Mouse (Mus musculus): ENCODE data around the gene Sytl3. TPM values are rescaled to one million over a fixed set of nuclear protein-coding genes. Genes with fewer than 3 reads are reported as not detected.
"Not testable (repeated sequence)": the region's sequence is repeated elsewhere in the genome, so short reads cannot be mapped to it uniquely, and the experiment has no call there.

Gene Sytl3
- polyA plus RNA-seq (2012; rRNA removed), result 0.04 and 0.30 TPM in 2 replicates

DNA sequence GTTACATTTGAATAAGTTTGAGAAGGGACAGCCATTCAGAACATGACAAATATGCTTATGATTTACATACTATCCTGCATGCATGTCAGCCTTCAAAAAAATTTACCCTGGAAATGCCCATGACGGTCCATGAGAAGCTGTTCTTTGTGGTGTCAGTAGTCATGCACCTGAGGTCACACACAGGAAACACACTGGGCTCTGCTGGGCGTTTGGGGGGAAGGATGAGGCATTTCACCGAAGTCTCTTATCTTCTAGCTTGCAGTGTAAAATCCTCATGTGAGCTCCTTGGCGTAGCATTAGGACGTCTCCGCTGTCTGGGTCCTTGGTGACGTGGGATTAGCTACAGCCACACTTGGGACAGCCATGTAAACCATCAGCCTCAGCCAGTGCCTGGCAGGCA, at the start of gene Sytl3:
Gene Sytl3 (plus strand): TSS at position 293 of the 400 bp plus-strand sequence.
- DNase-seq (ENCODE audit: extremely low spot score in 1 of 2, low spot score in 1 of 2), result not testable (repeated sequence)

DNA sequence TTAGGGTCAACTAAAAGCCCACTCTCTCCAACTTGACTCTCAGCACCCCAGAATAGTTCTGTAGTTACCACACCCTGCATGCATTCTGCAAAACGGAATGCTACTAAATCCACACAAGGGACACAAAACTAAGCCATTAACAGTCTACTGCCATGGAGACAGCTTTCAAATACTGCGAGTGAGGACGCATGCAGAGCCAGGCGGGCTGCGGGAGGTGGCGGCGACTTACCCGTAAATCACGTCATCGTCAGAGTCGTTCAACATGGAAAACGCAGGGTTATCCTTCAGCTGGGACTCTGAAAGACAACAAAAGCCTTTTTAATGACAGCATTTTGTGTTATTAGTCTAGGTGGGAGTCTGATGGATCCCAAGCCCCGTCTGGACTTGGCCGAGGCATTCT, 45.4 kb upstream of the Sytl3 start:
- not testable (repeated sequence) for DNase-seq (ENCODE audit: extremely low spot score in 1 of 2, low spot score in 1 of 2)

DNA sequence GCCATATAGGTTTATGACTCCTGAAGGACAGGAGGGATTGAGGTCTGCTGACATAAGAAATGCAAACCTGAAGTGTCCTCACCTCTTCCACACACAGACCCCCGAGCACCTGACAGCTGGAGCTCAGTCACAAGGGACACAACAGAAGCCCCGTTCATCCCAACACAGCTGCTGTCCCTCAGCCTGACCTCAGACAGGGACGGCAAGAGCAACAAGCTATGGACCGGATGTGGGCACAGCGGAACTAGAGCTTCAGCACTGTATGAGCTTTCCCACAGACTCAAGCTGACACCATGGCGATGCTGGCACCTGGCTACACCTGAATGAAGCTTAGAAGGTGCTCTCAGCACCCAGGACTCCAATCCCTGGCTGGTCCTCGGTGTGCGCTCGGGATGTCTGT, 44.6 kb upstream of the Sytl3 start:
- not testable (repeated sequence) for DNase-seq (ENCODE audit: extremely low spot score in 1 of 2, low spot score in 1 of 2)

DNA sequence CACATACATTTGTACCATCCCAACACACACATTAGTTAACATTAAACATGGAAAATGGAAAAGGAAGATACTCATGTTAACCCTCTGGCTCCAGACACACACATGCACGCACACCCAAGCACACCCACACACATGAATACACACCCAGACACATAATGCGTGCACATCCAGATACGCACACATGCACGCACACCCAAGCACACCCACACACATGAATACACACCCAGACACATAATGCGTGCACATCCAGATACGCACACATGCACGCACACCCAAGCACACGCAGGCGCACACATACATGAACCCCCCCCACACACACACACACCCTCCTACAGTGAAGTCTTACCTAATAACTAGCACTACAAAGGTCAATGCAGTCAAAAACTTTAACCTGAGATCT, 42.2 kb upstream of the Sytl3 start:
- DNase-seq (ENCODE audit: extremely low spot score in 1 of 2, low spot score in 1 of 2), result not testable (repeated sequence)

DNA sequence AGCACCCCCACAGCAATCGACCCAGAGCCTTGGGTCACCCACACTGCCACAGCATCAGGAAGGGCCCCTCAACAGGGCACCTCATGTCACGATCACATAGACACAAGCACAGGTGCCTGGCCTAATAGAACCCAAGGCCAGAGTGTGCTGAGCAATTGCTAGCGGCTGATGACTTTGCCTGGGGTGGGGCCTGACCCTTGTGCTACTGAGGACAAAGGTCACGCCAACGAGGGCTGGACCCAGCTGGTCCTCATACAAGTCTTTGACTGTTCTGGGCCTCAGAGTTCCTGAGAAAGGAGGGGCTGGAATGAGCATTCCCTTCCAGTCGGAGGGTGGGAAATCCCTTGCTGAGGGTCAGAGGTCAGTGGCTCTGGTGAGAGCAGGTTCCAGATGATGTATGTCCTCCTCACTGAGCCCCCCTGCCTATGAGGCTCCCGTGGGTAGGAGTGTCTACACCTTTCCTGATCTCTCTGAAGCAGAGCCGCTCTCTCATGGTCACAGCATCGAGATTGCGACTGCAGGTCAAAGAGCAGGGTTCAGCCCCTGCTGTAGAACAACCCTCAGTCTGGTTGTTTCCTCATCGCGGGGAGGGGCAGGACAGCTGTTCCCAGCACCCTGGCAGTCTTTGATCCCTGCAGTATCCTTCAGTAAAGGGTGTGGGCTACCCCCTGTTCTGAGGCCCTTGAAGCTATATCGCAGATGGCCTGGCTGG, 41.0 kb upstream of the Sytl3 start:
- not testable (repeated sequence) for DNase-seq (ENCODE audit: extremely low spot score in 1 of 2, low spot score in 1 of 2)

DNA sequence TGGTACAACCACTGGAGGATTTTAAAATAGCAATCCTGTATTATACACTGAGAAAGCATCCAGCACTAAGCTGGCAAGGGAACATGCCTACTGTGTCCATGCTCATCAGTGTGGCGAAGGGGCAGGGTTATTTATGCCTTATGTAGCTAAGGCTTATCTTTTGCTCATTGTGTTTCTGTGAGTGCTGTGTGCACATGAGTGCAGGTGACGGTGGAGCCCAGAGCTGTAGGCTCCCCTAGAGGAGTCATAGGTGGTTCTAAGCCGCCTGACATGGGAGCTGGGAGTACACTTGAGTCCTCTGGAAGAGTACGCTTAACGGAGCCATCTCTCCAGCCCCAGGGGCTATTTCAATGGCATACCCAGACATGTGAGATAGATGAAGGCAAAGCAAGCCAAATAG, 39.6 kb upstream of the Sytl3 start:
- DNase-seq (ENCODE audit: extremely low spot score in 1 of 2, low spot score in 1 of 2), result not testable (repeated sequence)

DNA sequence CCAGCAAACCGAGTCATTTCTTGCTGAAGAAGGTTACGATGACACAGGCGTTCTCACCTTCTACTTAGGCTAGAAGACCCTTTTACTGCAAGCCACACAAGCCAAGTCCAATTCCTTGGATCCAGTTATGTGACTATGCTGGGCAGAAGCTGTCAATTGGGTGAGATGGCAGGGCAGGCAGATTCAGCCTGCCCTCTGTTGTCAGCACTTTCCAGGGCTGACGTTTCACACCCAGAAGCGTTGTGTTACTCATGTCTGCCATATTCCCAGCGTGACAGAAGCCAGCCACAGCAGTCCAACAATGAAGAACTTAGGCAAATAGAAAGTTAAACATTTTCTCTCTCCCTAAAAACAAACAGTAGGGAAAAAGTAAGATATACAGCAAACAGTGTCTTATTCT, 38.9 kb upstream of the Sytl3 start:
- not testable (repeated sequence) for DNase-seq (ENCODE audit: extremely low spot score in 1 of 2, low spot score in 1 of 2)

DNA sequence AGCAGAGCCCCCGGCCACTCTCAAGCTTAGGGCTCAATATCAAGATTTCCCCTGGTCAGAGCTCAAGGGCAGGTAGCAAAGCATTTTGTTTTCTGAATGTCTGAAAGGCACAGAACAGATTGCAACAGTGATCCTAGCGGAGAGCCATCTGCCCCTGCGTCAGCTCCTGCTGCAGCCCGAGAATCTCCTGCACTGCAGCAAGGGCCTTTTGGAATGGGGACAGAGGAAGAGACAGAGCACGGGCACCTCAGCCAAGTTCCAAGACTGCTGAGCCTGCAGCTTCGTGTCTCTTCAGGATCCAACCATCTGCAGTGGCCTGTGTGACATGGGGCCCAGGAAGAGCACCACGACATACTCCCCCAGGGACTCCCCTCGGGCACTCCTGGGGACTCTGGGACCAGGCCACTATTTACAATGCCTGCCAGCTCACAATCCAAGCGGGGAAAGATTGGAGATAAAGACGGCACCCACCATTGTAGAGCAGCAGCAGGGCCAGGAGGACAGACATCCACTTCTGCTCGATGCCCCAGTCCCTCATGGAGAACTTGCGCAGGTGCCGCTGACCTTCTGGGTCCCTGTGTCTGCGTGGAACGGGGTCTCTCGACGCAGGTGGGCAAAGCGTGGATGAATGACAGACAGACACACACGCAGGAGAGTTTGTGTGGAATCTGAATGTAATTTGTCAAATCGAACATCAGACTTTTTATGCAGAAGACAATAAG, 38.0 kb upstream of the Sytl3 start:
- not testable (repeated sequence) for DNase-seq (ENCODE audit: extremely low spot score in 1 of 2, low spot score in 1 of 2)

DNA sequence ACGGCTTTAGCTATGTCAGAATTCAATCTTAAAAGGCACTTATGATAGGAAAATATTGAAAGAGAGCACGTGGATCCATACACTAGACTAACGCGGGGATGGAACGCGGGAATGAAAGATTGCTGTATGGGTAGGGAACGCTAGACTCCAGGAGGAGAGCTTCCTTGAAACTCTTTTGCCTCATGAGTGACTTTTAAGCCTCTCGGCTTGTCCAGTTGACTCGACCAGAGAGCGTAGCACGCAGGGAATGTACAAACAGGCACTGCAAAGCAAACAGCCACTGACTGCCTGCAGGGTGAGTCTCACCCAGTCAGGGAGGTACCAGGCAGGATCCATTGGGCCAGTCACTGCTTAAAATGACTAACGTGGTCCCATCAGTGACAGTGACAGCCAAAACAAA, 36.9 kb upstream of the Sytl3 start:
- DNase-seq (ENCODE audit: extremely low spot score in 1 of 2, low spot score in 1 of 2), result not testable (repeated sequence)

DNA sequence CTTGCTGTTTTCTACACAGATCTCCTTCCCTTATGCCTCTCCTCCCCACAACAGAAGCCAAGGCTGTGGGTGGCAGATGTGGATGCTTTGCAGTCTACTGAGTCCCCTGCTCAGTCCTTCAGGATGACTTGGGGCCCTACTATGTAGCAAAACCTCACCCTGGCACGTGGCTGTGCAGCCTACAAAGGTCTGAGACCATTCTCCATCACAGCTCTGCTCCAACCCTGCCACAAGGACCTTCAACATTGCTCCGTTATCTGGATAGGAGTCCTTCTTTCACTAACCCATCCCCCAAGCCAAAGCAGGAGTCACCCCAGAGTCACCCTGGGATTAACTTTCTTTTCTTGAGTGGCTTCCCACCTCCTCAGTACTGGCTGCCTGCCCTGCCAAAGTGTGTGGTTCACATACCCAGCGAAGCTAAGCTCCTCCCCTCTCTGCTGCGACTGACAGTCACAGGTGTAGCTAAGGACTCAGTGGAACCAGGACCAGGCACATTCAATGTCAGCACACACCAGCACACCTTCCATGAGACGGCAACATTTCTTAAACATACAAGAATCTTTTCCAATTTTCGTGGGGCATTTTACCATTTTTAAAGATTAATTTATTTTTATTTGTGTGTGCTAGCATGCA, 33.9 kb upstream of the Sytl3 start:
- not testable (repeated sequence) for DNase-seq (ENCODE audit: extremely low spot score in 1 of 2, low spot score in 1 of 2)

DNA sequence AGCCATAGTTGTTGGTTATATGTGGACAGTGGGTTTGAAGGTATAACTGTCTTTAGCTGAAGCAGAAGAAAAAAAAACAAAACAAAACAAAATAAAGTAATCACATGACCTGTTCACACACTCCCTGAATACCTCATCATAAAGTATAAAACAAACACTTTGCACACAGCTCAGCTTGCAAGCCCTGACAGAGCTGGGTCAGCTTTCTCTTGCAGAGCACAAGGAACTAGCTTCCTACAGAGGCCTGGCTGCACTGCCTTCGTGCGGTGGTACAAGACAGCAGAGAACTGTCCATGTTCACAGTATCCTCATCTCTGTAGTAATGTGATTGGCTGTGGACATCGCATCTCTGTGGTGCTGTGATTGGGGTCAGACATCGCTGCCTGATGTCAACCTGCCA, 28.5 kb upstream of the Sytl3 start:
- not testable (repeated sequence) for DNase-seq (ENCODE audit: extremely low spot score in 1 of 2, low spot score in 1 of 2)

DNA sequence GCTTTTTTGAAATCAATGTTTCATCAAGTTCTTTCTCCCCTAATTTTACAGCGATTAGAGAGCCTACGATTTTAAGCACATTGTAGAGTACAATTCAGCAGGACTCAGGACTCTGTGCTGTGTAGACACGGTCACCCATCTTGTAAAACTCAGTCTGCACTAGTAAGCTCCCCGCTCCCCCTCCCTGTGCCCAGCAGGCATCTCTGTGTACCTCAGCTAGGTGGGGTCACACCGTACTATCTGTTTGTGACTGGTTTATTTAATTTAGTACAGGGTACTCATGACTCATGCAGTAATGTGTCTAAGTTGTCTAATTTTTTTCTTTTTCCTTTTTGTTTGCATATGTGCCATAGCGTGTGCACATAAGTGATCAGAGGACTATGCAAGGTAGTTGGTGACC, 26.0 kb upstream of the Sytl3 start:
- DNase-seq (ENCODE audit: extremely low spot score in 1 of 2, low spot score in 1 of 2), result not testable (repeated sequence)

DNA sequence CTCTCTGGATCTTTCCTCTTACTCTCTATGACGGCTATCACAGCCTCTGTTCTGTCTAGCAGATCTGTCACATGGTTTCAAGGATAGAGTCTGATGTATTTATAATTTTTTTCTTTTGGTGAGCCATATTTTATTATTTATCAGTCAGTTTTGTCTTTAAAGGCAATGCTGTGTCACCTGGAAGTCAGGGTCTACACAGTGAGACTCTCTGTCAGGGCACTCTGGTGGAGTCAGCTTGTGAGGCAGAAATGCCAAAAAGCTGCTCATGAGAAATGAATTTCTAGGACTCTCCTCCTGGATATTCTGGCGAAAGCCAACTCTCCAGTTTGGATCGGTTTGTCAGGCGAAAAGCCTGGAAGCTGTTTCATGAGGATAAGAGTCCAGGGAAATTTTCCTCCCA, 23.1 kb upstream of the Sytl3 start:
- not testable (repeated sequence) for DNase-seq (ENCODE audit: extremely low spot score in 1 of 2, low spot score in 1 of 2)

DNA sequence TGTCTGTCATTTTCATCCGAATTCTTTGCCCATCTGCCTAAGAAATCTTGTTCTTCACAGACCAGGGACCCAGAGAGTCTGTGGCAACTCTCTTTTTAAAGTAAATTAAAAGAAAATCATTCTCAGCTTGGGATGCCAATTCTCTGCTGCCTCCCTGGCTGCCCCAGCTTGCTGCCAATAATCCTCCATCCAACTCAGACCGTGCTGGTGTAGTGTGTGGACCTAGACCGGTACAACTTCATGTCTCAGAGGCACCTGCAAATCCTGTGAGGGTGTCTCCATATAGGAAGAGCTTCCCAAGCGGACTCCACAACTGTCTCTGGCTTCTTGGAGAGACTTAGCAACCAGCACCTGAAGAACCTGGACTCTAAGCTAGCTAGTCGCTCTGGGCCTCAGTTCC, 22.0 kb upstream of the Sytl3 start:
- no peak for DNase-seq (ENCODE audit: extremely low spot score in 1 of 2, low spot score in 1 of 2)

DNA sequence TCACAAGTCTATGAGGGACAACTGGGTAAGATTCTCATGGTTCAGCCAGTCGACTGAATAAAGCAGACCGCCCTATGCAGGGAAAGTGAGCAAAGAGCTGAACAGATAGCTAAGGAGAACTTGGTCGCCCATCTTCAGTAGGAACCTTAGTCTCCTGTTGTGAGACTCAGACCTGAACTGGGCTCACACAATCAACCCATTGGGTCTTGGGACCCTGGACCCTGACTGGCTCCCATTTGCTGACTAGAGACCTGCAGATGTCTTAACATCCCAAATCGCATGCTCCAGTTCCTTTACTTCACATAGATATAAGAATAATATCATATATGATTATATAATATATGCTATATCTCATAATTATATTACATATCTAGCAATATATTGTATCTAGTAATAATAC, 21.5 kb upstream of the Sytl3 start:
- DNase-seq (ENCODE audit: extremely low spot score in 1 of 2, low spot score in 1 of 2), result not testable (repeated sequence)

DNA sequence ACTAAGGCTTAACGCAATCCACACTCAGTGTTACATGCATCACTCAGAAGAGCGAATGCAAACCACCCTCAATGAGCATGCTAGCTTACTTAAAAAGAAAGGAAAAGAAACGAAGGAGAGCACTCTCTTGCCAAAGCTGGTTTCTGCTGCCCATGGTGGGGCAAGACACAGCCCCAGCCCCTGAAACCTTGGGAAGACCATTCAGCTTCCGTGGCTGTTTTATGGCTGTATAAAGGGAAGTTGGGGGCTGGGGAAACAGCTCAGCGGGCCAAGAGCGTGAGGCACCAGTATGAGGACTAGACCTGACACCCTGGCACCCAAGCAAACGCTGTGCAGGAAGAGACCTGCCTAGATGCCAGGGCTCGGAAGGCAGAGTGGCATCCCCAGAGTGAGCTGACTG, 20.4 kb upstream of the Sytl3 start:
- not testable (repeated sequence) for DNase-seq (ENCODE audit: extremely low spot score in 1 of 2, low spot score in 1 of 2)

DNA sequence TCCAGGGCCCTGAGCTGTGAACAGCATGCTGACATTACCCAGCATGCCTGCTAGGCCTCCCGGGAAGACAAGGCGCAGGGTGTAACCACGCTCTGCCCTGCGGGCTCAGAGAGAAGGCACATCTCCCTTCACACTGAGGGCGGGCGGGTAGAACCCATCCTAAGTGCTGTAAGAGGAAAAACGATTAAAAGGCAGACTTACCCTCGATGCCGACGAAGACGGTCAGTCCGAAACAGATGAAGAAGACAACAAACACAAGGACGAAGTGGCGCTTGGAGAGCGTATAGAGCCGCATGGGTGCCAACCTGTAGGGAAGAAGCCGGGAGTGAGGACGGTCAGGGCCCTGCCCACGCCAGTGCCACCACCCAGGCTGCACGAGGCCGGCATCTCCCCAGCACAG, 19.4 kb upstream of the Sytl3 start:
- not testable (repeated sequence) for DNase-seq (ENCODE audit: extremely low spot score in 1 of 2, low spot score in 1 of 2)

DNA sequence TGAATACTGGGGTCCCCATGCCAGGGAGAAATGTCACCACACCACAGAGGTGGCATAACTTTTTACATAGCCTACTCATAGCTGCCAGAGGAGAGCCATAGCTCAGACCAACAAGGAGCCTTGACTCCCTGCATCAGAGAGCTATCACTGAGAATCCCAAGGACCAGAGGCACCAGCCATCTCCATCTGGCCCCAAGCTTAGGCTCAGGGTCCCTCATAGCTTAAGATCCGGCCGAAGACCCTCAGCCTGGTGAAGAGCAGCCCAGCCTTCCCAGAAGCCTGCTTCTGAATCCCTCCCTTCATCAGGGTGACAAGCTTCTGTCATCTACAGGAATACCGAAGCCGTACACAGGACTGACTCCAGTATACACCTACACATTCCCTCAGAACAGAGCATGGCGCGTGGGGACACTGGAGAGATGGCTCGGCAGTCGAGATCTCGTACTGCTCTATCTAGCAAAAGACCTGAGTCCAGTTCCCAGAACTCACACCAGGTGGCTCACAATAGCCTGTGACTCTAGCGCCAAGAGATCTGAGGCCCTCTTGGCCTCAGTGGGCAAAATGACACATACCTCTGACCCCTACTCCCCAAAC, 18.8 kb upstream of the Sytl3 start:
- DNase-seq (ENCODE audit: extremely low spot score in 1 of 2, low spot score in 1 of 2), result not testable (repeated sequence)

DNA sequence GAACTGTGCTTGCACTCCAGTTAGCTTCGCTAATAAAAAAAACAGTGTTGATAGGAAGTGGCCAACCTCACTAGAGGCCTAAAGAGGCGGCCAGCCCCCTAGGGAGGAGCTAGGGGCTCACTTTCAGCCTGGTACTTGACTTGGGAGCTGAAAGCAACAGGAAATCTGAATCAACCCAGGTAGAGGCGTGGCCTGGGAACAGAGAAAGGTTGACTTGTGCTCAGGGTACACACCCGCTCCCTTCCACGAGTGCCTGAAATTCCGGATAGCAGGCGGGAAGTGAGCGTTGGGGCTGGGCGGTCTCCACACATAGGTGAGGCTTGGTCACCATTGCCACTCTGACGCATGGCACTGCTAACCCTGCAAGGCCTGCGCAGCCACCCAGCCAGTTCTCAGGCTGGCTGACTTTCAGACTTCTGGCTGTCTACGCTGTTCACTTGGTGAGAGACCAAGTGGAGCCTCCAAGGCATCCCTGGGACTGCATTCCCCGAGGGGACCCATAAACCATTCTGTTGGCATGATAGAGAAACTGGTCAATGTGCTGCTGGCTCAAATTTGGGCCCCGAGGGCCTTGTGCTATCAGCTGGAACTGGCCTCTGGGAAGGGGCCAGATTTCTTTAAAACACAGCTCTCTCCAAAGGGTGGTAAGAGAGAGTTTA, 18.0 kb upstream of the Sytl3 start:
- DNase-seq (ENCODE audit: extremely low spot score in 1 of 2, low spot score in 1 of 2), result not testable (repeated sequence)

DNA sequence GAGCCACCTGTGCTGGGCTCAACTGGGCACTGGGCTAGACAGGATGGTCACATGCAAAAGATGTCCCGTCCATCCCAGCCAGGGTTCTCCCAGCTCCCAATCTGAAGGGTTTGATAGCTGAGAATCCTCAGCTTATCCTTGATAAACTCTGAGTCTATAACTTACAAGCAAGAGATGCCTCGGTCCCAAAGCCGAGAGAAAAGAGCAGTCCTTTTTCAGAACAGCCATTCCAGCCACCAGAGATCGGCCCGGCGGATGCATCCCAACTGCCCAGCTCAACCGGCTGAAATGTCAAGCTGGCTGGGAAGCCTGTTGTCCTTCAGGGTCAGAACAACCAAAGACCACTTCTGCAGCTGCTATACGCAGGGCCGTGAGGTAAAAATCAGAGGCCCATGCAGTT, 14.7 kb upstream of the Sytl3 start:
- not testable (repeated sequence) for DNase-seq (ENCODE audit: extremely low spot score in 1 of 2, low spot score in 1 of 2)

DNA sequence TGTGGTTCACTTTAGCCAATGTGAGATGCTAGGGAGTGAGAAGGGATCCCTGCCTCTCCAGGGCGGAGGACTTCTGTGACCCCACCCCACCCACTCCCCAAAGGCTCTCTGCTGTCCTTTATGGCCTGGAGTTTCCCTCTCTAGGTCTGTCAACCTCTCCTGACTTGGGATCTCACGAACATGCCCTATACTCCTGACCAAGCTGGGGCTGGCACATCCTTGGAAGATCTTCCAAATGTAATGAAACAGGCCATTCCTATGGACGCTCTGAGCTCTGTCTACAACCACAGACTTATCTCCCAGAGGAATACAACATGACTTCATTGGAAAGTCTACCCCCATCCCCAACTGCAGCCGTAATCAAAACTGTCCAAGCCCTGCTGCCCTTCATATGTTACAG, 14.2 kb upstream of the Sytl3 start:
- not testable (repeated sequence) for DNase-seq (ENCODE audit: extremely low spot score in 1 of 2, low spot score in 1 of 2)
